Mouse (Mus musculus): ENCODE measurements around the gene Galnt16.
A peak's percentile ranks its signal among the peaks of the same experiment; 100 is the strongest.

Gene Galnt16

GRCm38 (mm10) chr12:80531585-80531984 lies 13.5 kb downstream of the Galnt16 start:
- DNase-seq (ENCODE audit: low spot score), result no peak

- DNase-seq (ENCODE audit: low spot score), result no peak
These were observed 15.8 kb downstream of the Galnt16 start for GRCm38 (mm10) chr12:80533876-80534275.

GRCm38 (mm10) chr12:80537313-80537712 lies 19.2 kb downstream of the Galnt16 start:
- no peak for DNase-seq (ENCODE audit: low spot score)

- no peak for DNase-seq (ENCODE audit: low spot score)
These were observed 20.2 kb downstream of the Galnt16 start for GRCm38 (mm10) chr12:80538311-80538710.

GRCm38 (mm10) chr12:80545310-80545709 lies 27.2 kb downstream of the Galnt16 start:
- no peak for DNase-seq (ENCODE audit: low spot score)

GRCm38 (mm10) chr12:80549646-80550045 lies 31.6 kb downstream of the Galnt16 start:
- DNase-seq (ENCODE audit: low spot score), result no peak

GRCm38 (mm10) chr12:80553157-80553556 lies 35.1 kb downstream of the Galnt16 start:
- no peak for DNase-seq (ENCODE audit: low spot score)

GRCm38 (mm10) chr12:80554312-80554711 lies 36.2 kb downstream of the Galnt16 start:
- no peak for DNase-seq (ENCODE audit: low spot score)

- no peak for DNase-seq (ENCODE audit: low spot score)
These were observed 43.8 kb downstream of the Galnt16 start for GRCm38 (mm10) chr12:80561904-80562303.

- DNase-seq (ENCODE audit: low spot score), result no peak
These were observed 44.7 kb downstream of the Galnt16 start for GRCm38 (mm10) chr12:80562793-80563192.

GRCm38 (mm10) chr12:80564990-80565389 lies 46.9 kb downstream of the Galnt16 start:
- no peak for DNase-seq (ENCODE audit: low spot score)

- DNase-seq (ENCODE audit: low spot score), result no peak
These were observed 47.7 kb downstream of the Galnt16 start for GRCm38 (mm10) chr12:80565793-80566192.

GRCm38 (mm10) chr12:80566502-80566901 lies 48.4 kb downstream of the Galnt16 start:
- no peak for DNase-seq (ENCODE audit: low spot score)

GRCm38 (mm10) chr12:80567375-80567774 lies 49.3 kb downstream of the Galnt16 start:
- no peak for DNase-seq (ENCODE audit: low spot score)

- no peak for DNase-seq (ENCODE audit: low spot score)
These were observed 51.5 kb downstream of the Galnt16 start for GRCm38 (mm10) chr12:80569561-80569960.

- no peak for DNase-seq (ENCODE audit: low spot score)
These were observed 56.2 kb downstream of the Galnt16 start for GRCm38 (mm10) chr12:80574318-80574717.

GRCm38 (mm10) chr12:80574825-80575371 lies 56.8 kb downstream of the Galnt16 start:
- DNase-seq (ENCODE audit: low spot score), result no peak

- DNase-seq (ENCODE audit: low spot score), result peak; percentile 27
These were observed 59.0 kb downstream of the Galnt16 start for GRCm38 (mm10) chr12:80577049-80577448.

GRCm38 (mm10) chr12:80581357-80581756 lies 63.3 kb downstream of the Galnt16 start:
- no peak for DNase-seq (ENCODE audit: low spot score)

GRCm38 (mm10) chr12:80584973-80585372 lies 66.9 kb downstream of the Galnt16 start:
- DNase-seq (ENCODE audit: low spot score), result peak; percentile 20

- no peak for DNase-seq (ENCODE audit: low spot score)
These were observed 76.1 kb downstream of the Galnt16 start for GRCm38 (mm10) chr12:80594141-80594540.

- no peak for DNase-seq (ENCODE audit: low spot score)
These were observed 76.7 kb downstream of the Galnt16 start for GRCm38 (mm10) chr12:80594781-80595180.

- DNase-seq (ENCODE audit: low spot score), result no peak
These were observed 77.5 kb downstream of the Galnt16 start for GRCm38 (mm10) chr12:80595566-80595965.

GRCm38 (mm10) chr12:80595968-80596367 lies 77.9 kb downstream of the Galnt16 start:
- DNase-seq (ENCODE audit: low spot score), result no peak

- DNase-seq (ENCODE audit: low spot score), result no peak
These were observed 80.2 kb downstream of the Galnt16 start for GRCm38 (mm10) chr12:80598236-80598635.
